Mouse (Mus musculus) thymus, postnatal 0 days (tissue): Measurements from ENCODE around the gene Ganab. TPM values are rescaled to one million over a fixed set of nuclear protein-coding genes. Genes with fewer than 3 reads are reported as not detected.

Source experiments
- DNase-seq: peaks from one replicate; pipeline ENCODE4 v3.0.0-alpha.2; 2015; ENCODE audit warnings: low spot score
- microRNA-seq: library from miRNA; unstranded; fragments of <30 nt; microRNA quantifications from one replicate; pipeline ENCODE4, GENCODE M21; 2016; ENCODE audit warnings: borderline number of aligned reads
- polyA plus RNA-seq: library from polyadenylated mRNA; unstranded; fragments of >200 nt; fragmentation: Nextera tagmentation; extraction: Ambion mirVana; gene quantifications from 2 replicates; pipeline ENCODE4 v1.2.1, GENCODE M21; 2015

Gene Ganab
- polyA plus RNA-seq, 1 experiment from 2014 or later: 51.9 TPM

- no peak for DNase-seq
These were observed 68.3 kb downstream of the Ganab start for GRCm38 (mm10) chr19:8966198-8966589.

Small RNAs within 50 kb of the gene (microRNA-seq; reads per million reads assigned to microRNA genes)
- not detected for gene Mir5136

Other genes with a start within 250 kb of the Ganab start
- gene Chrm1, start 234.3 kb upstream of the Ganab start, polyA plus RNA-seq: 0.04 and 0.05 TPM in 2 replicates
- 122 and 131 TPM in 2 replicates for gene Slc3a2, start 174.7 kb upstream of the Ganab start, polyA plus RNA-seq
- 101 and 103 TPM in 2 replicates for gene Wdr74, start 162.2 kb upstream of the Ganab start, polyA plus RNA-seq
- 0.79 and 0.84 TPM in 2 replicates for gene 1700092M07Rik, start 157.4 kb upstream of the Ganab start, polyA plus RNA-seq
- gene Stx5a, start 156.7 kb upstream of the Ganab start, polyA plus RNA-seq: 108 and 114 TPM in 2 replicates
- 182 and 200 TPM in 2 replicates for gene Nxf1, start 141.0 kb upstream of the Ganab start, polyA plus RNA-seq
- 205 and 223 TPM in 2 replicates for gene Tmem223, start 127.1 kb upstream of the Ganab start, polyA plus RNA-seq
- 154 and 166 TPM in 2 replicates for gene Tmem179b, start 123.6 kb upstream of the Ganab start, polyA plus RNA-seq
- 24.1 and 24.7 TPM in 2 replicates for gene Taf6l, start 111.7 kb upstream of the Ganab start, polyA plus RNA-seq
- gene Polr2g, start 99.5 kb upstream of the Ganab start, polyA plus RNA-seq: 233 and 246 TPM in 2 replicates
- gene Zbtb3, start 95.5 kb upstream of the Ganab start, polyA plus RNA-seq: 2.9 and 3.5 TPM in 2 replicates
- 44.1 and 49.8 TPM in 2 replicates for gene Ttc9c, start 78.7 kb upstream of the Ganab start, polyA plus RNA-seq
- gene Hnrnpul2, start 78.1 kb upstream of the Ganab start, polyA plus RNA-seq: 4.3 and 5.3 TPM in 2 replicates
- gene AC129217.1, start 68.3 kb upstream of the Ganab start, polyA plus RNA-seq: not detected in 2 replicates
- 54.6 and 63.0 TPM in 2 replicates for gene Bscl2, start 60.6 kb upstream of the Ganab start, polyA plus RNA-seq
- gene Gng3, start 58.9 kb upstream of the Ganab start, polyA plus RNA-seq: 0.36 and 0.66 TPM in 2 replicates
- 0.78 and 1.1 TPM in 2 replicates for gene Lrrn4cl, start 47.3 kb upstream of the Ganab start, polyA plus RNA-seq
- 171 and 178 TPM in 2 replicates for gene Ubxn1, start 26.6 kb upstream of the Ganab start, polyA plus RNA-seq
- gene Uqcc3, start 17.1 kb upstream of the Ganab start, polyA plus RNA-seq: 106 and 119 TPM in 2 replicates
- gene Lbhd1, start 14.3 kb upstream of the Ganab start, polyA plus RNA-seq: 67.6 and 70.2 TPM in 2 replicates
- not detected in 2 replicates for gene Gm49403, start 14.1 kb upstream of the Ganab start, polyA plus RNA-seq
- 80.7 and 98.0 TPM in 2 replicates for gene 1810009A15Rik, start 9.2 kb upstream of the Ganab start, polyA plus RNA-seq
- not detected in 2 replicates for gene Gm49416, start 9.1 kb upstream of the Ganab start, polyA plus RNA-seq
- 32.4 and 33.6 TPM in 2 replicates for gene Ints5, start 5.1 kb upstream of the Ganab start, polyA plus RNA-seq
- 28.4 and 29.3 TPM in 2 replicates for gene B3gat3, start 22.3 kb downstream of the Ganab start, polyA plus RNA-seq
- 4.7 TPM in 2 replicates for gene Rom1, start 31.3 kb downstream of the Ganab start, polyA plus RNA-seq
- 25.2 and 27.1 TPM in 2 replicates for gene Eml3, start 31.5 kb downstream of the Ganab start, polyA plus RNA-seq
- 203 and 214 TPM in 2 replicates for gene Mta2, start 43.8 kb downstream of the Ganab start, polyA plus RNA-seq
- 31.2 and 32.4 TPM in 2 replicates for gene Tut1, start 55.8 kb downstream of the Ganab start, polyA plus RNA-seq
- gene Eef1g, start 69.0 kb downstream of the Ganab start, polyA plus RNA-seq: 326 and 340 TPM in 2 replicates
- 20.3 and 22.3 TPM in 2 replicates for gene Ahnak, start 91.2 kb downstream of the Ganab start, polyA plus RNA-seq
- 10.7 and 11.0 TPM in 2 replicates for gene Scgb1a1, start 189.9 kb downstream of the Ganab start, polyA plus RNA-seq
- gene Asrgl1, start 237.6 kb downstream of the Ganab start, polyA plus RNA-seq: 34.6 and 36.9 TPM in 2 replicates